Mouse (Mus musculus): ENCODE results near the gene Clcf1.

The Clcf1 gene

GRCm38 (mm10) chr19:4214071-4214770 lies at the start of gene Clcf1, which contains the start of gene AC109138.7:
Gene Clcf1, plus strand, starts transcription at chr19:4214238.
Gene AC109138.7, plus strand, starts transcription at chr19:4214357.
- DNase-seq (ENCODE audit: low read depth, low spot score): no peak

GRCm38 (mm10) chr19:4164721-4165120 lies 49.3 kb upstream of the Clcf1 start:
- DNase-seq (ENCODE audit: low read depth, low spot score): no peak

- no peak for DNase-seq (ENCODE audit: low read depth, low spot score)
These were observed 47.2 kb upstream of the Clcf1 start for GRCm38 (mm10) chr19:4166678-4167476.

GRCm38 (mm10) chr19:4169378-4169784 lies 44.7 kb upstream of the Clcf1 start:
- DNase-seq (ENCODE audit: low read depth, low spot score): peak; percentile 95

GRCm38 (mm10) chr19:4169810-4170209 lies 44.2 kb upstream of the Clcf1 start:
- DNase-seq (ENCODE audit: low read depth, low spot score): no peak

GRCm38 (mm10) chr19:4170723-4171392 lies 43.2 kb upstream of the Clcf1 start:
- no peak for DNase-seq (ENCODE audit: low read depth, low spot score)

GRCm38 (mm10) chr19:4171393-4172290 lies 42.4 kb upstream of the Clcf1 start:
- no peak for DNase-seq (ENCODE audit: low read depth, low spot score)

GRCm38 (mm10) chr19:4172925-4173324 lies 41.1 kb upstream of the Clcf1 start:
- no peak for DNase-seq (ENCODE audit: low read depth, low spot score)

- DNase-seq (ENCODE audit: low read depth, low spot score): no peak
These were observed 38.6 kb upstream of the Clcf1 start, which contains the start of gene Carns1 for GRCm38 (mm10) chr19:4175368-4175947. Gene Carns1, minus strand, starts transcription at chr19:4175479.

GRCm38 (mm10) chr19:4180411-4180810 lies 33.6 kb upstream of the Clcf1 start:
- no peak for DNase-seq (ENCODE audit: low read depth, low spot score)

- DNase-seq (ENCODE audit: low read depth, low spot score): no peak
These were observed 32.1 kb upstream of the Clcf1 start for GRCm38 (mm10) chr19:4181892-4182291.

- no peak for DNase-seq (ENCODE audit: low read depth, low spot score)
These were observed 30.3 kb upstream of the Clcf1 start for GRCm38 (mm10) chr19:4183689-4184088.

- no peak for DNase-seq (ENCODE audit: low read depth, low spot score)
These were observed 28.8 kb upstream of the Clcf1 start for GRCm38 (mm10) chr19:4184976-4185975.

GRCm38 (mm10) chr19:4187303-4187702 lies 26.7 kb upstream of the Clcf1 start:
- DNase-seq (ENCODE audit: low read depth, low spot score): no peak

GRCm38 (mm10) chr19:4189051-4189620 lies 24.9 kb upstream of the Clcf1 start:
- no peak for DNase-seq (ENCODE audit: low read depth, low spot score)

- no peak for DNase-seq (ENCODE audit: low read depth, low spot score)
These were observed 23.2 kb upstream of the Clcf1 start, which contains the start of gene Tbc1d10c for GRCm38 (mm10) chr19:4190831-4191334. Gene Tbc1d10c, minus strand, starts transcription at chr19:4191284.

- DNase-seq (ENCODE audit: low read depth, low spot score): peak; percentile 90
These were observed 22.3 kb upstream of the Clcf1 start, which contains the start of gene Ppp1ca for GRCm38 (mm10) chr19:4191528-4192250. Gene Ppp1ca, plus strand, starts transcription at chr19:4192065.

Data from c-Kit-negative CD71-positive TER-119-positive erythroid progenitor cells, embryonic 14.5 days (primary cell).